Mouse (Mus musculus) E14TG2a.4 (cell line): Measurements from ENCODE around the gene Btd.
"Not testable (repeated sequence)": the region's sequence is repeated elsewhere in the genome, so short reads cannot be mapped to it uniquely, and the experiment has no call there.

ENCODE experiments used
- H3K27me3 ChIP-seq: 2 replicates; pipeline ENCODE4 v1.6.1; 2014; ENCODE audit warnings: low read length, control low read depth; ENCODE audit not compliant: insufficient read depth
- H3K36me3 ChIP-seq: 2 replicates; pipeline ENCODE4 v1.6.1; 2014; ENCODE audit warnings: low read length, control low read depth; ENCODE audit not compliant: insufficient read depth
- H3K4me1 ChIP-seq: replicated peaks from 2 replicates; pipeline ENCODE4 v1.6.1; 2014; ENCODE audit warnings: low read depth, low read length, control low read depth
- H3K4me3 ChIP-seq: replicated peaks from 2 replicates; pipeline ENCODE4 v1.5.1; 2014; ENCODE audit warnings: mild to moderate bottlenecking, low read length
- H3K9me3 ChIP-seq: 2 replicates; pipeline ENCODE4 v1.6.1; 2014; ENCODE audit warnings: low read length, control low read depth
- CTCF ChIP-seq: conservative IDR thresholded peaks from 2 replicates; pipeline ENCODE4 v1.5.1; 2014; ENCODE audit warnings: low read length
- NANOG ChIP-seq: IDR thresholded peaks from 2 replicates; pipeline ENCODE4 v1.6.1; 2014; ENCODE audit warnings: borderline replicate concordance, low read length, mixed read lengths
- POU5F1 ChIP-seq: IDR thresholded peaks from 2 replicates; pipeline ENCODE4 v1.6.1; 2014; ENCODE audit warnings: low read length, borderline replicate concordance

The Btd gene

DNA sequence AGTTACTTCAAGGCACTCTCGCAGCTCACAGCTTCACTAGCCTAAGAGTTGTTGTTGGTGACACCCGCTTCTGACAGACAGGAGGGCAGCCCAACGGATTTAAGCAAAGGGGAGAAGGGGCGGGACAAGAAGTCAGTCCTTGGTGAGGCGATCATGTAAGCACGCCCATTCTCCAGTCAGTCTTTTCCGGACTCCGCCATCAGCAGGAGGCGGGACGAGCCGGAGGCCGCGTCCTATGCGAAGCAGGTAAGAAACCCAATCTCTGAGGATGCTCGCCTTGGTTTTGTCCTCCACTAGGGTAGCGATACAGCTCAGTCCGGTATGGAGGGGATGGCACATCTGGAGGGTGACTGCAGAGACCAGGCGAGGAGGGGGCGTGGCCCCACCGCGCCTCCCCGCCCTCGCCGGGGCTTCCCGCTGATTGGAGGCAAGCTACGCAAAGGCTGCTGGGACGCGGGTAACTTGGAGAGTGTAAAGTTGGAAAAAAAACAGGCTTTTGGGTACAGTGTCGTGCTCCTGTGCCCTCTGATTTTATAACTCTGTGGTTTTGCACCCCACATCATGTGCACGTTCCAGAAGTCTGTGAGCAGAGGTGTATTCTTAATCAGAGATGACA, at the start of gene Btd, which contains the start of gene Hacl1:
Gene Btd (plus strand): TSS at position 139 of the 616 bp plus-strand sequence.
Gene Hacl1 (minus strand): TSS at position 397 of the 616 bp plus-strand sequence.
- peak within 1 kb of the TSS; percentile 91 for H3K4me3 ChIP-seq
- H3K4me1 ChIP-seq = peaks cover 25% of the 10 kb centered on the region
- TF ChIP-seq NANOG (0 out of 2 replicates have a peak, but pooled peaks have one; percentile 16), CTCF (no peak), POU5F1 (no peak)
- no peaks in the 10 kb centered on the region for H3K36me3 ChIP-seq
- H3K27me3 ChIP-seq = no peaks in the 10 kb centered on the region
- no peaks in the 10 kb centered on the region for H3K9me3 ChIP-seq

DNA sequence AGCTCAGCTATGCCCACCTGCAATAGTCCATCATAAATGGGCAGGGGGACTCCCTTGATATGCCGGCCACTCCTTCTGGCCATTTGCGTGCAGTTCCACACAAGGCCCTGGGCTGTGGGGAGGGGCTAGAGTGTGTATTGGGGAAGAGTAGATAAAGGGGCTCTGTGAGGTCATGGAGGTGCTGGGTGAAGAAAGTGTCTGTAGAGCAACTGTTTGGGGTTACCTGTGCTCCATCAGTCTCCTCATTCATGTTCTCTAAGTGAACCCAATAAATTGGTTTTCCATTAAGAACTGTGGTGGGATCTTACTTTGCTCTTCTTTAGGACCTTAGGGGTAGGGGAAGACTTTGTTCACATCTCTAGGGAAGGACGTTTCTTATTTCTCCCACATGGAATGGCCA, 49.6 kb upstream of the Btd start, which contains the start of gene Colq:
Gene Colq (minus strand): TSS at position 101 of the 400 bp plus-strand sequence.
- TF ChIP-seq POU5F1 (no peak), CTCF (no peak), NANOG (no peak)
- no peaks in the 10 kb centered on the region for H3K9me3 ChIP-seq
- H3K36me3 ChIP-seq = no peaks in the 10 kb centered on the region
- no peaks in the 10 kb centered on the region for H3K4me1 ChIP-seq
- H3K4me3 ChIP-seq = no peak within 1 kb of the TSS
- H3K27me3 ChIP-seq = peaks cover 7% of the 10 kb centered on the region; the same call in 1 of the 2 replicates

DNA sequence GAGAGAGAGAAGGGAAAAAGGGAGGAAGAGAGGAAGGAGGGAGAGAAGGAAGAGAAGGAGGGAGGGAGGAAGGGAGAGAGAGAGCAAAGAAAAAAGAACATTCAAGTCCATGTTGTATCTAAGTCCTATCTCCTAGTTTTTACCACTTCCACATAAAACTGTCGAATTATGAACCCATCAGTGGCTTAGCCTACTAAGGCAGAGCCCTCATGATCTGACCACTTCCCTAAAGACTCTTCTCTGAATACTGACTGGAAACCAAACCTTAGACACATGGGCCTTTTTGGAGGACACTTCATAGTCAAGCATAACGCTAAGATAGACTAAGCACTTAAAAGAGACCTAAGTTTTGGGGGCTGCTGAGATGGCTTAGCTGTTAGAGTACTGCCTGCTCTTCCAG, 47.8 kb upstream of the Btd start:
- Histone ChIP-seq H3K4me3 (no peak overlapping the region), H3K9me3 (no peaks in the 10 kb centered on the region), H3K36me3 (no peaks in the 10 kb centered on the region), H3K27me3 (no peaks in the 10 kb centered on the region), H3K4me1 (no peaks in the 10 kb centered on the region)
- TF ChIP-seq CTCF (no peak), NANOG (no peak), POU5F1 (no peak)

DNA sequence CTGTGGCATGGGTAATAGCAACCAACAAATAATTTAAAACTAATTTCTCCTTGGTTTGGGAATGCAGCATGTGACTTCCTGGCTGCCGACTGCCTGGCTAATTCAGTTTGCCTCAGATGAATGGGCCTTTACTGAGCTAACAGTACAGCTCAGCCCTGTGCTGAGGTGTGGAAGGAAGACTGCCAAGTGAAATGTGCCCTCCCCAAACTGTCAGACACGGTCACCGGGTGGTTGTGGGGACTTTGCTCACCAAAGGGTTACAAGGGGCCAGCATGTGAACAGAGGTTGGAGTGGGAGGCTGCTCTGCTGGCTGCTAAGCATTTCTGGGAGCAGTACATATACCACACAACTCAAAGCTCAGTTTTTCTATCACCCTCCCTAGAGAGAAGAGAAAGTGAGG, 46.1 kb upstream of the Btd start:
- H3K36me3 ChIP-seq = no peaks in the 10 kb centered on the region
- no peaks in the 10 kb centered on the region for H3K27me3 ChIP-seq
- TF ChIP-seq POU5F1 (no peak), NANOG (no peak), CTCF (no peak)
- peaks cover 6% of the 10 kb centered on the region for H3K9me3 ChIP-seq
- H3K4me3 ChIP-seq = no peak overlapping the region
- no peaks in the 10 kb centered on the region for H3K4me1 ChIP-seq

DNA sequence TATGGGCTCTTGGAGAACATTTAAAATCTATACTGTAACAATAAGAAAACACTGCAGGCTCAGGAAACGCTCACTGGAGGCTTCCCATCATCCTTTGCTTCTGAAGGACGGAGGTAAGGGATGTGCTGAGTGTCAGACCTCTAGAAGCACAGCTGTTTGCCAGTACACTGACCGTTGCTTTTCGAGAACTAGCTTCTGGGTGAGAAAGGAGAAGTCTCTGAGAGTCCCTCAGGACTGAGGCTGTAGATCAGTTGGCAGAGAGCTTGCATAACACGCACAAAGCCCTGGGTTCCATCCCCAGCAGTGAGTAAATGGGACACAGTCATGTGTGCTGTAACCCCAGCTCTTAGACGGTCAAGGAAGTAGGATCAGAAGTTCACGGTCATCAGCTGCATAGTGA, 44.4 kb upstream of the Btd start:
- Histone ChIP-seq H3K4me3 (no peak overlapping the region), H3K36me3 (no peaks in the 10 kb centered on the region), H3K27me3 (no peaks in the 10 kb centered on the region), H3K9me3 (peaks cover 6% of the 10 kb centered on the region), H3K4me1 (no peaks in the 10 kb centered on the region)
- no peak for TF ChIP-seq POU5F1
- TF ChIP-seq NANOG = no peak
- no peak for TF ChIP-seq CTCF

DNA sequence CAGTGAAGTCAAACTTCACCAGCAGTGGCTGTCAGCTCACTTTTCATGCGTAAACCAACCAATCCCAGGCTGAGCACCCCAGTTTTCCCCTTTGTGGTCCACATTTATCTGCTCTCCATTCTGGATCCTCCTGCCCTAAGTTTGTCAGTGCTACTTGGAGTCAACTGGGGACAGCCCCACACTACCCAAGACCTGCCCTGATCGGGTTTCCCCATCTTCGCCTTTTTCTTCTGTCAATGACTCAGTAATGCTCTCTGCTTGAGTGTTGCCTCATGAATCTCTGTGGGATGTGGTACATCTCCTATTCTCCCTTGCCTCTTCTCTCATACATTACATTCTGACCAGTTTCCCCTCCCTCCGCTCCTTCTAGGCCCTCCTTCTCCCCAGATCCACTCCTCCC, 43.4 kb upstream of the Btd start:
- no peaks in the 10 kb centered on the region for H3K4me1 ChIP-seq
- H3K4me3 ChIP-seq = no peak overlapping the region
- TF ChIP-seq POU5F1 (no peak), NANOG (no peak), CTCF (no peak)
- no peaks in the 10 kb centered on the region for H3K36me3 ChIP-seq
- peaks cover 6% of the 10 kb centered on the region for H3K9me3 ChIP-seq
- no peaks in the 10 kb centered on the region for H3K27me3 ChIP-seq

DNA sequence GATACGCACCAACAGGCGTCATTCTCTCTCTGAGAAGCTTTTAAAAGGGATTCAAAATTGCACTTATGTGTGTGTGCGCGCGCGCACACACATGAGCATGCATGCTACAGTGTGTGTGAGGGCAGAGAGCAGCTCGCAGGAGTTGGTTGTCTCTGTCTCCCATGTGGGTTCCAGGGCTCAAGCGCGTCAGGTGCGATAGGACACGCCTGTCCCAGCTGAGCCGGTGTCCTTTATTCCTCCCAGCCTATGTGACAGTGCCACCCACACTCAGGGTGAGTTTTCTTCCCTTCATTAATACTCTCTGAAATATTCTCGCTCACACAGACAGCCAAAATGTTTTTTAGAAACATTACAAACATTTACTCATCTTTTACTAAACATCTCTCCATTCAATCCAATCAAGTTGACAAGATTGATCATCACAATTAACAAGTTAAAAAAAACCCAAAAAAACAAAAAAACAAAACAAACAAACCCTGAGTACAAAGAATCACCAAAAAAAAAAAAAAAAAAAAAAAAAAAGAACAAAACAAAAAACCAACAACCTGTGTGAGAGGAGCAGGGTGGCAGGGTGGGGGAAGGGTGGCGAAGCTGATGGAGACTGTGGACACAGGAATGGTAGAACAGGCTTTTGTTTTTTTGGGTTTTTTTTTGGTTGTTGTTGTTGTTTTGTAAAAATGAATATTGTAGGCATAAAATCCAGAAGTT, 38.8 kb upstream of the Btd start:
- Histone ChIP-seq H3K4me1 (peaks cover 3% of the 10 kb centered on the region; the same call in 1 of the 2 replicates), H3K9me3 (peaks cover 6% of the 10 kb centered on the region), H3K4me3 (no peak overlapping the region), H3K27me3 (no peaks in the 10 kb centered on the region), H3K36me3 (no peaks in the 10 kb centered on the region)
- TF ChIP-seq CTCF = no peak
- no peak for TF ChIP-seq NANOG
- TF ChIP-seq POU5F1 = no peak

DNA sequence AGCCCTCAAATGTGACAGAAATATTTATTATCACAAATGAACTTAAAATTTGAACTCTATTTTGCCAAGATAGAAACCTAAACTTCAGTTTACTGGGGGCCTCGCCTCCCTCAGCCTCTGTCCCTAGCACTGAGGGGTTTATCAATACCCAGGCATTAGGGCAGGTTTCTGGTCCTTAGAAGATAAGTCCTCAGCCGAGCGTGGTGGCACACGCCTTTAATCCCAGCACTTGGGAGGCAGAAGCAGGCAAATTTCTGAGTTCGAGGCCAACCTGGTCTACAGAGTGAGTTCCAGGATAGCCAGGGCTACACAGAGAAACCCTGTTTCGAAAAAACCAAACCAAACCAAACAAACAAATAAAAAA, 38.2 kb upstream of the Btd start:
- H3K9me3 ChIP-seq, H3K4me3 ChIP-seq, H3K27me3 ChIP-seq, H3K4me1 ChIP-seq, H3K36me3 ChIP-seq: not testable (repeated sequence)

DNA sequence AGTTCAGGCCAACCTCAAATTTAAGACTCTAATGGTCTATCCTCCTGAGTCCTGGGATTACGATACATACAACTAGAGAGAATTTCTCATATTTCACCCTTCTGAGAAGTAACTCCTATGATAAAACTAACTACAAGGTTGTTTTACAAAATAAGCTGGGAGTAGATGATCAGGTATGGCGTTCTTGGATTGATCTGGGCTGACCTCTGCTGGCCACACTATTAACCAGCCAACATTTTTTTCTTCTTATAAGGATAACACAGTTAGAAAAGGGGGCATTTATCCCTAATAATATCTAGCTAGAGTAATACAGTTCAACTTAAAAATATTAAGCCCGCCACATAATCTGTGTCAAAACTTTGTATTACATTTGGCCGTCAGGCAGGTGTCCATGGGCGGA, 35.9 kb upstream of the Btd start:
- TF ChIP-seq CTCF (peak; percentile 18), POU5F1 (no peak)
- H3K4me3 ChIP-seq = peak overlapping the region; percentile 20; the same call in 1 of the 2 replicates
- H3K36me3 ChIP-seq = no peaks in the 10 kb centered on the region
- no peaks in the 10 kb centered on the region for H3K9me3 ChIP-seq
- H3K4me1 ChIP-seq = peaks cover 3% of the 10 kb centered on the region; the same call in 1 of the 2 replicates
- H3K27me3 ChIP-seq = no peaks in the 10 kb centered on the region
